Mouse (Mus musculus): ENCODE measurements around the gene Tgfbr3.
"Not testable (repeated sequence)": the region's sequence is repeated elsewhere in the genome, so short reads cannot be mapped to it uniquely, and the experiment has no call there.

The Tgfbr3 gene

GRCm38 (mm10) chr5:107240276-107240675 lies 49.2 kb downstream of the Tgfbr3 start:
- no peak for DNase-seq (ENCODE audit: low spot score)

GRCm38 (mm10) chr5:107237971-107238426 lies 51.4 kb downstream of the Tgfbr3 start:
- DNase-seq (ENCODE audit: low spot score): no peak

GRCm38 (mm10) chr5:107236975-107237374 lies 52.5 kb downstream of the Tgfbr3 start:
- no peak for DNase-seq (ENCODE audit: low spot score)

- DNase-seq (ENCODE audit: low spot score): no peak
These were observed 53.4 kb downstream of the Tgfbr3 start for GRCm38 (mm10) chr5:107236039-107236438.

GRCm38 (mm10) chr5:107233366-107234354 lies 55.8 kb downstream of the Tgfbr3 start:
- no peak for DNase-seq (ENCODE audit: low spot score)

GRCm38 (mm10) chr5:107230189-107230588 lies 59.2 kb downstream of the Tgfbr3 start:
- no peak for DNase-seq (ENCODE audit: low spot score)

GRCm38 (mm10) chr5:107229037-107229436 lies 60.4 kb downstream of the Tgfbr3 start:
- DNase-seq (ENCODE audit: low spot score): no peak

- no peak for DNase-seq (ENCODE audit: low spot score)
These were observed 61.8 kb downstream of the Tgfbr3 start for GRCm38 (mm10) chr5:107227580-107227979.

- DNase-seq (ENCODE audit: low spot score): no peak
These were observed 64.5 kb downstream of the Tgfbr3 start for GRCm38 (mm10) chr5:107224820-107225417.

GRCm38 (mm10) chr5:107224151-107224550 lies 65.3 kb downstream of the Tgfbr3 start:
- DNase-seq (ENCODE audit: low spot score): no peak

GRCm38 (mm10) chr5:107223483-107223882 lies 65.9 kb downstream of the Tgfbr3 start:
- DNase-seq (ENCODE audit: low spot score): not testable (repeated sequence)

GRCm38 (mm10) chr5:107223029-107223428 lies 66.4 kb downstream of the Tgfbr3 start:
- DNase-seq (ENCODE audit: low spot score): no peak

- no peak for DNase-seq (ENCODE audit: low spot score)
These were observed 66.8 kb downstream of the Tgfbr3 start for GRCm38 (mm10) chr5:107222670-107223005.

- DNase-seq (ENCODE audit: low spot score): no peak
These were observed 67.3 kb downstream of the Tgfbr3 start for GRCm38 (mm10) chr5:107221892-107222669.

- no peak for DNase-seq (ENCODE audit: low spot score)
These were observed 68.5 kb downstream of the Tgfbr3 start for GRCm38 (mm10) chr5:107220936-107221335.

GRCm38 (mm10) chr5:107219883-107220282 lies 69.5 kb downstream of the Tgfbr3 start:
- DNase-seq (ENCODE audit: low spot score): no peak

- DNase-seq (ENCODE audit: low spot score): no peak
These were observed 70.1 kb downstream of the Tgfbr3 start for GRCm38 (mm10) chr5:107219318-107219717.

- no peak for DNase-seq (ENCODE audit: low spot score)
These were observed 70.8 kb downstream of the Tgfbr3 start for GRCm38 (mm10) chr5:107218594-107218993.

- DNase-seq (ENCODE audit: low spot score): no peak
These were observed 72.3 kb downstream of the Tgfbr3 start for GRCm38 (mm10) chr5:107217139-107217538.

- DNase-seq (ENCODE audit: low spot score): no peak
These were observed 75.9 kb downstream of the Tgfbr3 start for GRCm38 (mm10) chr5:107213373-107214132.

GRCm38 (mm10) chr5:107211830-107212370 lies 77.5 kb downstream of the Tgfbr3 start:
- no peak for DNase-seq (ENCODE audit: low spot score)
